Mouse (Mus musculus) thymus, adult 2 months (tissue): ENCODE results near the gene Ulk1.

ENCODE experiments used
- CTCF ChIP-seq: fragments of 200-500 bp; IDR thresholded peaks from 2 replicates; pipeline ENCODE4 v1.5.1; 2012; ENCODE audit warnings: mild to moderate bottlenecking, control low read depth, low read length, moderate library complexity, borderline replicate concordance; ENCODE audit not compliant: control insufficient read depth, poor library complexity, insufficient read depth; ENCODE audit errors: extremely low read depth
- POLR2A ChIP-seq: fragments of 200-500 bp; IDR thresholded peaks from 2 replicates; pipeline ENCODE4 v1.6.1; 2012; ENCODE audit warnings: mild to moderate bottlenecking, low read length, control low read depth, moderate library complexity; ENCODE audit not compliant: control insufficient read depth, poor library complexity, insufficient read depth; ENCODE audit errors: extremely low read depth

DNA sequence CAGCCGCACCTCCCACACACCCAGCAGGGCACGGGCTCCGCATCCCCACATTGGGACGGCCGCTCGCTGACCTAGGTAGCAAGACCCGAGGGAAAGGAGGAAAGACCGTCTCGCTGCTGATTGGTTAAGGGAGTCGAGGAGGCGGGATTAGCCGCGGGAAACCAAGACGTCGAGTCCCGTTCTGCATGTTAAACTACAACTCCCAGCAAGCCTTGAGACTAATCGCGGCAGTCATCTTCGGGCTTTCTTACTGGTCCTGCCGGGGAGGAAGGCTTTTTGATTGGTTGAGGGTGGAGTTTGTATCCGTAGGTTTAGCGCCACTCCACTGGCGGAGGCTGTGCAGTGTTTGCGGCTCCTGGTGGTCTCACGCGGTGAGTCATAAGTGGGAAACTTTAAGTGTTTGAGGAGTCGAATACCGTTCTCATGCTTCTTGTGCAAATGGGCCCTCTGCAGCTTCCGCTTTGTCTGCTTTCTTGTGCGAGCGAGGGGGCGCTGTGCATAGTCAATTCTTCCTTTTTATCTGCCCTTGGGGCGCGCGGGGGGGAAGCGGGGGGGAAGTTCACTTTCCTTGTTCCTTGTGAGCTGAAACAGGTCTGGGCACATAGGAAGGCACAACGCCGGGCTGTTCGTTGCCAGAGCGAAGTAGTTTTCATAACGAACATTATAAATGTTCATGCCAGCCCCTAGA is 29.9 kb upstream of the Ulk1 start, which contains the start of the genes Hscb and Chek2:
- TF ChIP-seq CTCF (no peak; the same call in 1 of the 2 replicates), POLR2A (peak; percentile 75)
